Mouse (Mus musculus): Measurements from ENCODE around the gene Atad3a.

Atad3a gene

DNA sequence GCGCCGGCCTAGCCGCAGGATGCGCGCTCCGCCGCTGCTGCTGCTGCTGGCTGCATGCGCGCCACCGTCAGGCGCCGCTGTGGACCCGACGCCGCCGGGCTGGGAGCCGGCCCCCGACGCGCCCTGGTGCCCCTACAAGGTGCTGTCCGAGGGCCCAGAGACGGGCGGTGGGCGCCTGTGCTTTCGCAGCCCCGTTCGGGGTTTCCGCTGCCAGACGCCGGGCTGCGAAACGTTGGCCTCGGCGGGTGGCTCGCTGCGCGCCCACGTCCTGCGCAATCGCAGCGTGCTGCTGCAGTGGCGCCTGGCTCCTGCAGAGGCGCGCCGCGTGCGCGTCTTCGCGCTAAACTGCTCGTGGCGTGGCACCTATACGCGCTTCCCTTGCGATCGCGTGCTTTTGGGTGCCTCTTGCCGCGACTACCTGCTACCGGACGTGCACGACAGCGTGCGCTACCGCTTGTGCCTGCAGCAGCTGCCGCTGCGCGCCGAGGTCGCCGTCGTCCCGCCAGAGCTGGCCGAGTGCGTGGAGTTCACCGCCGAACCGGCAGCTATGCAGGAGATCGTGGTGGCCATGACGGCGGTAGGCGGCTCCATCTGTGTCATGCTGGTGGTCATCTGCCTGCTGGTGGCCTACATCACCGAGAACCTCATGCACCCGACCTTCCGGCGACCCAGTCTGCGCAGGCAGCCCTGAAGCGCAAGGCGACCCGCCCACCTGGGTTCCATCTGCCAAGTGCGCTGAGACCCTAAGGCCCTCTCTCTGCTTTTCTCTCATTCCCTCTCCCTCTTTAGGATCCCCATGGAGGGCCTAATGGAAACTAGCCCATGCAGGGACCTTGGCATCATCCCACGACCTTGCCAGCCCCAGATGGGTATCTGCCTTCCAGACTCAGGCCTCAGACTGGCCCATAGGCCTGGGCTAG, 66.2 kb downstream of the Atad3a start:
- ChIA-PET CTCF (interaction anchor here in 1 of 4 experiments (0.7 kb wide), 1 partner anchor 25 kb away, joined by 4 read pairs; the partner anchor contains the start of gene Mib2), POLR2A (interaction anchor here (0.6 to 9.6 kb wide), 18 partner anchors 10 to 63 kb away, joined by 3 to 121 read pairs (median 11); partner anchors contain the start of genes Mib2 (in 3 of the 4), Ssu72 (in 3 of the 4) and Mmp23 (in 2 of the 4))

DNA sequence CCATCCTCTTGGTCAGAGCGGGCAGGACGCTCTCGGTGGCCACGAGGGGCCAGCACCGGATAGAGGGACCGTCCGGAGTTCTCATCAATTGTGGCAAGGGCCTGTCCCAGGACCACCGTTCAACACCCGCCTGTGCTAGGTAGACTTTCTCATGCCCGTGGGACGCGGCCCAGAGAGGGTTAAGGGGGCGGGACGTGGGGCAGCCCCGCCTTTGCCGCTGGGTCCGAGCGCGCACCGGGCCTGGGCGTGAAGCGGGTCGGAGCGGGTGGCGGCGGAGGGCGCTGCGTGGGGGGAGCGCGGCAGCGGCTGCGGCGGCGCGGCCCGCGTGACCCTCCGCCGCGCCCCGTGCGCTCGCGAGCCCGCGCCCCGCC, 66.8 kb downstream of the Atad3a start, which contains the start of gene Fndc10:
Gene Fndc10 (plus strand): TSS at position 232 of the 371 bp plus-strand sequence.
- CTCF ChIA-PET: no interaction called here

DNA sequence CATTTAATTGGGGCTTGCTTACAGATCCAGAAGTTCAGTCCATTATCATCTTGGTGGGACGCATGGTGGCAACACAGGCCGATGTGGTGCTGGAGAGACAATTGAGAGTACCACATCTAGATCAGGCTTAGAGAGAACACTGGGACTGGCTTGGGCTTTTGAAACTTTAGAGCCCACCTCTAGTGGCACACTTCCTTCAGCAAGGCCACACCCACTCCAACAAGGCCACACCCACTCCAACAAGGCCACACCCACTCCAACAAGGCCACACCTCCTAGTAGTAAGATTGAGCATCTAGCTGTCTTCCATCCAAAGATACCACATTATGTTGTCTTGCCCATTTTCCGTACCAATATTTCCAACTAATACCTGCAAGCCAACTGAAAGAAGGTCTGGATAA, 68.5 kb downstream of the Atad3a start:
- POLR2A ChIA-PET: interaction anchor here in 2 of 4 experiments (0.7 to 4.5 kb wide), 8 partner anchors 9 to 39 kb away, joined by 3 to 43 read pairs (median 4); partner anchors contain the start of genes Mib2 (in 2 of the 2) and Ssu72 (in 1 of the 2)
- CTCF ChIA-PET: interaction anchor here in 1 of 4 experiments (0.8 kb wide), 1 partner anchor 29 kb away, joined by 3 read pairs; no protein-coding TSS in a partner anchor

More for the DNA sequence above, 66.8 kb downstream of the Atad3a start, which contains the start of gene Fndc10:
- POLR2A ChIA-PET: interaction anchor here in 3 of 4 experiments (1.0 to 5.6 kb wide), 6 partner anchors 11 to 41 kb away, joined by 4 to 59 read pairs (median 39); partner anchors contain the start of genes Mib2 (in 3 of the 3), Mmp23 (in 1 of the 3) and Ssu72 (in 1 of the 3)
